Mouse (Mus musculus) limb, embryonic 14.5 days (tissue): ENCODE measurements around the gene Cldn14. TPM values are rescaled to one million over a fixed set of nuclear protein-coding genes. Genes with fewer than 3 reads are reported as not detected.

Experiments
- ATAC-seq: fragments of 200-750 bp; cut with Nextera tagmentation; 2 replicates; pipeline ENCODE4 v1.8.0; 2017; ENCODE audit warnings: low read depth, moderate number of reproducible peaks, moderate TSS enrichment; ENCODE audit not compliant: low FRiP score
- DNase-seq: peaks from one replicate; pipeline ENCODE4 v3.0.0-alpha.2; 2015; ENCODE audit warnings: low spot score
- H3K27ac ChIP-seq: fragments of 300-500 bp; sonication (generic); replicated peaks from 2 replicates; pipeline ENCODE4 v1.5.1; 2014; ENCODE audit warnings: low read depth, mild to moderate bottlenecking, low read length, moderate library complexity, mixed read lengths
- H3K27me3 ChIP-seq: fragments of 300-500 bp; sonication (generic); 2 replicates; pipeline ENCODE4 v1.6.1; 2014; ENCODE audit warnings: low read length, mixed read lengths; ENCODE audit not compliant: control insufficient read depth, insufficient read depth
- H3K36me3 ChIP-seq: fragments of 300-500 bp; sonication (generic); 2 replicates; pipeline ENCODE4 v1.6.1; 2014; ENCODE audit warnings: mild to moderate bottlenecking, low read length, moderate library complexity, mixed read lengths; ENCODE audit not compliant: control insufficient read depth, insufficient read depth
- H3K4me1 ChIP-seq: fragments of 300-500 bp; sonication (generic); 2 replicates; pipeline ENCODE4 v1.6.1; 2014; ENCODE audit warnings: antibody characterized with exemption, low read length, mixed read lengths; ENCODE audit not compliant: control insufficient read depth, insufficient read depth
- H3K4me2 ChIP-seq: fragments of 300-500 bp; sonication (generic); replicated peaks from 2 replicates; pipeline ENCODE4 v1.6.1; 2014; ENCODE audit warnings: low read depth, mild to moderate bottlenecking, low read length, moderate library complexity; ENCODE audit not compliant: severe bottlenecking
- H3K4me3 ChIP-seq: fragments of 300-500 bp; sonication (generic); replicated peaks from 2 replicates; pipeline ENCODE4 v1.5.1; 2014; ENCODE audit warnings: low read length
- H3K9ac ChIP-seq: fragments of 300-500 bp; sonication (generic); 2 replicates; pipeline ENCODE4 v1.6.1; 2014; ENCODE audit warnings: mild to moderate bottlenecking, low read depth, low read length, moderate library complexity; ENCODE audit not compliant: severe bottlenecking
- H3K9me3 ChIP-seq: fragments of 300-500 bp; sonication (generic); 2 replicates; pipeline ENCODE4 v1.6.1; 2016; ENCODE audit warnings: low read length; ENCODE audit not compliant: control insufficient read depth
- POLR2A ChIP-seq: fragments of 200-500 bp; IDR thresholded peaks from 2 replicates; pipeline ENCODE4 v1.8.0; 2012; ENCODE audit warnings: inconsistent platforms, mild to moderate bottlenecking, moderate library complexity, borderline replicate concordance; ENCODE audit not compliant: insufficient read depth, insufficient read length; ENCODE audit errors: extremely low read depth
- WGBS: fragments of 180-500 bp; shearing (Covaris S2); extraction: QIAGEN DNeasy Blood & Tissue Kit; methylation state at CpG from one replicate; pipeline ENCODE4 v1.1.7; 2014; 5-methylcytosine and 5-hydroxymethylcytosine counted together
- polyA plus RNA-seq, 2 experiments: library from polyadenylated mRNA; depleted of rRNA in 1 of 2; stranded (reverse) in 1 of 2; unstranded in 1 of 2; fragments of >200 nt; fragmentation: Nextera tagmentation in 1 of 2; extraction: Ambion mirVana in 1 of 2; gene quantifications; 2 replicates each; pipeline versions ENCODE4 v1.2.1 to v1.2.3; 2012 to 2014

Cldn14 gene
- polyA plus RNA-seq, 2 experiments: not detected

GRCm38 (mm10) chr16:93932185-93933168 is 76.2 kb downstream of the Cldn14 start:
- WGBS: 13% methylated on average over 17 of the region's 17 CpGs
- no peak for DNase-seq
- Histone ChIP-seq H3K36me3 (no peaks in the 10 kb centered on the region), H3K27me3 (peaks cover 13% of the 10 kb centered on the region), H3K9ac (no peak overlapping the region), H3K4me2 (no peak overlapping the region), H3K27ac (no peak overlapping the region), H3K4me1 (peaks cover 8% of the 10 kb centered on the region; the same call in 1 of the 2 replicates), H3K4me3 (no peak overlapping the region), H3K9me3 (no peaks in the 10 kb centered on the region)
- ATAC-seq: no peak
- no peak for TF ChIP-seq POLR2A

- DNase-seq: no peak
- ATAC-seq: no peak
- Histone ChIP-seq H3K4me1 (peaks cover 6% of the 10 kb centered on the region; the same call in 1 of the 2 replicates), H3K9me3 (no peaks in the 10 kb centered on the region), H3K4me2 (no peak overlapping the region), H3K9ac (no peak overlapping the region), H3K4me3 (no peak overlapping the region), H3K27me3 (peaks cover 6% of the 10 kb centered on the region), H3K36me3 (no peaks in the 10 kb centered on the region), H3K27ac (no peak overlapping the region)
- no peak for TF ChIP-seq POLR2A
- 92% methylated on average over 17 of the region's 17 CpGs for WGBS
These were observed 79.1 kb downstream of the Cldn14 start for GRCm38 (mm10) chr16:93929370-93930032.

DNA sequence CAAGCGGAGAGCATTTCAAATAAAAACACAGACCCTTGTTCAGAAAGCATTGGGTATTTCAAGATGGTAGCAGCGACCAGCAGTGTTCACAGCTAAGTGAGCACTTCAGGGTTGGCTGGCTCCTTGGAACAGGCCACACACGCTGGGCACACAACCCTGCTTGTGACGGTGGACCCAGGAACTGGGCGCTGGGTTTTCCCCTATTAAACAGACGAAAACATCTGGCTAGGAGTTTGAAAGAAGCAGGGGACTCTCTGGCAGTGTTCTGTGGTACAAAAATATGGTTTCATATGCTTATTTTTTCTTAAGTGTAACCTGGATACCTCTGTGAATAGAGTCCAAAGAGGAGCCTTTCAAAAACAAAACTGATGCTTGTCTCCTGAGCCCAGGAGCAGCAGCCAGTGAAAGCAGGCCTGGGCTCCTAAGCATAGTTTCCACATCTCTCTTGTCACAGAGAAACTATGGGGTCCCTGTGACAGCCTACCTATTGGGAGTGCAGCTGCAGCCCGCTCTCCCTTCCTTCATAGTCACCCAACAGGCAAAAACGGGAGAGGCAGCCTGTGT is 82.9 kb downstream of the Cldn14 start:
- Histone ChIP-seq H3K9ac (no peak overlapping the region), H3K4me1 (no peaks in the 10 kb centered on the region), H3K27me3 (no peaks in the 10 kb centered on the region), H3K36me3 (no peaks in the 10 kb centered on the region), H3K27ac (no peak overlapping the region), H3K9me3 (no peaks in the 10 kb centered on the region), H3K4me2 (no peak overlapping the region), H3K4me3 (no peak overlapping the region)
- no peak for DNase-seq
- no peak for TF ChIP-seq POLR2A
- WGBS: 69% methylated on average over 8 of the region's 8 CpGs
- no peak for ATAC-seq

DNA sequence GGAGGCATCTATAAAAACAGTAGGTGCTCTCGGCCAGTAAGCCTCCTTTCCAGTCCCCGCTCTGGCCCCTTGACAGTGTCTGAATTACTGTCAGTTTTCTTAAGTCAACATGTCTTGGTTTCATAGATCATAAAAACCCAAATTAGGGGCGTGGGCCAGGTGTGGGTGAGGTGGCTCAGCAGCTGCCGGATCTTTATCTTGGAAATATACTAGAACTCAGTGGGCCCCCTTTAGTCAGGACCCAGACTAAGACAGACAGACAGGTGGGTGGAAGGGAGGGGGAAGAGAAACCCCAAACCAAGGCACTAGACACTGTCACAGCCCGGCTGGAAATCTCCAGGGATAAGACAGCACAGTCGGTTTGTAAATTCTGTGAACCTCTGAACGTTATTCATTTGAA is 84.8 kb downstream of the Cldn14 start:
- DNase-seq (no peak), ATAC-seq (no peak)
- no peaks in the 10 kb centered on the region for H3K27me3 ChIP-seq
- H3K4me2 ChIP-seq: no peak overlapping the region
- no peak overlapping the region for H3K4me3 ChIP-seq
- H3K4me1 ChIP-seq: no peaks in the 10 kb centered on the region
- no peaks in the 10 kb centered on the region for H3K9me3 ChIP-seq
- H3K36me3 ChIP-seq: no peaks in the 10 kb centered on the region
- TF ChIP-seq POLR2A: no peak
- 43% methylated on average over 7 of the region's 7 CpGs for WGBS
- H3K9ac ChIP-seq: no peak overlapping the region
- H3K27ac ChIP-seq: no peak overlapping the region

DNA sequence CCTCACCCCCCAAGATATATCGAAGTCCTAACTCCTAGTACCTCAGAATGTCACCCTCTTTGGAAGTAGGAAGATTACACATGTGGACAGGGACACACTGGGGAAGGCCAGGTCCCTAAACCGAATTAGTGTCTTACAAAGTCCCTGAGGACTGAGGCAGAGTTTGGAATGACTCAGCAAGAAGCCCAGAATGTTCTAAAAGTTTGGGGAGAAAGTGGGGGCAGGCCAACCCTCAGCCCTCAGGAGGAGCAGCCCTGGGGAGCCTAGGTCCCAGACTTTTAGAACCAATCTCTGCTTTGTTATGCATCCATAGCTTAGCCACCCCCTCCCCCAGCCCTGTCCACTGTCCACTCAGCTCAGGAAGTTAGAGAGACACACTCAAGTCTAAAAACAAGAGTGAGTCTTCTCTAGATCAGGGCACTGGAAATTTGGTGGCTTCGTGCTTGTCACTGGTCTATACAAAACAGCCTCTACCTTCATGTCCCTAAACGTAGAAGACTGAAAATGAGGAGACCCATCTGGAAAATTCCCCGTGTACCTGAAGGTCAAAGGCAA is 85.7 kb downstream of the Cldn14 start:
- H3K9me3 ChIP-seq: no peaks in the 10 kb centered on the region
- DNase-seq (no peak), ATAC-seq (no peak)
- no peak overlapping the region for H3K4me3 ChIP-seq
- no peak for TF ChIP-seq POLR2A
- no peak overlapping the region for H3K9ac ChIP-seq
- H3K4me1 ChIP-seq: no peaks in the 10 kb centered on the region
- no peaks in the 10 kb centered on the region for H3K27me3 ChIP-seq
- no peaks in the 10 kb centered on the region for H3K36me3 ChIP-seq
- WGBS: 80% methylated on average over 5 of the region's 5 CpGs
- H3K27ac ChIP-seq: no peak overlapping the region
- no peak overlapping the region for H3K4me2 ChIP-seq
